Mouse (Mus musculus) brain, embryonic 14.5 days (tissue): ENCODE results near the gene Tmem98.

Experiments
- CTCF ChIP-seq: fragments of 200-500 bp; IDR thresholded peaks from 2 replicates; pipeline ENCODE4 v1.5.1; 2012; ENCODE audit warnings: inconsistent platforms, mild to moderate bottlenecking, moderate library complexity, borderline replicate concordance; ENCODE audit not compliant: insufficient read depth, insufficient read length; ENCODE audit errors: extremely low read depth
- POLR2A ChIP-seq: fragments of 200-500 bp; IDR thresholded peaks from 2 replicates; pipeline ENCODE4 v1.6.1; 2012; ENCODE audit warnings: mild to moderate bottlenecking, inconsistent platforms, borderline replicate concordance; ENCODE audit not compliant: poor library complexity, insufficient read depth, insufficient read length, severe bottlenecking; ENCODE audit errors: extremely low read depth

- no peak for TF ChIP-seq POLR2A
- TF ChIP-seq CTCF: no peak
Measured at GRCm38 (mm10) chr11:80771596-80772250, 38.3 kb upstream of the Tmem98 start.
